Mouse (Mus musculus): ENCODE measurements around the gene Fbxo6.
"Not testable (repeated sequence)": the region's sequence is repeated elsewhere in the genome, so short reads cannot be mapped to it uniquely, and the experiment has no call there.

Gene Fbxo6

GRCm38 (mm10) chr4:148151267-148152168 lies at the start of gene Fbxo6:
Fbxo6 (minus strand) TSS chr4:148152140.
- in situ Hi-C loops (cut with MboI, MseI), result no loop called here

GRCm38 (mm10) chr4:148198721-148199120 lies 46.8 kb upstream of the Fbxo6 start:
- in situ Hi-C loops (cut with MboI, MseI), result no loop called here

- in situ Hi-C loops (cut with MboI, MseI), result no loop called here
Measured at GRCm38 (mm10) chr4:148194400-148194799, 42.5 kb upstream of the Fbxo6 start.

- in situ Hi-C loops (cut with MboI, MseI), result no loop called here
Measured at GRCm38 (mm10) chr4:148192707-148193245, 40.8 kb upstream of the Fbxo6 start.

- in situ Hi-C loops (cut with MboI, MseI), result not testable (repeated sequence)
Measured at GRCm38 (mm10) chr4:148188767-148189166, 36.8 kb upstream of the Fbxo6 start.

GRCm38 (mm10) chr4:148185819-148186218 lies 33.9 kb upstream of the Fbxo6 start:
- in situ Hi-C loops (cut with MboI, MseI), result no loop called here

GRCm38 (mm10) chr4:148184564-148184963 lies 32.6 kb upstream of the Fbxo6 start:
- in situ Hi-C loops (cut with MboI, MseI), result no loop called here

- in situ Hi-C loops (cut with MboI, MseI), result no loop called here
Measured at GRCm38 (mm10) chr4:148182363-148182762, 30.4 kb upstream of the Fbxo6 start.

- in situ Hi-C loops (cut with MboI, MseI), result no loop called here
Measured at GRCm38 (mm10) chr4:148181483-148181882, 29.5 kb upstream of the Fbxo6 start.

GRCm38 (mm10) chr4:148177716-148178115 lies 25.8 kb upstream of the Fbxo6 start:
- in situ Hi-C loops (cut with MboI, MseI), result no loop called here

- in situ Hi-C loops (cut with MboI, MseI), result not testable (repeated sequence)
Measured at GRCm38 (mm10) chr4:148176603-148177002, 24.7 kb upstream of the Fbxo6 start.

GRCm38 (mm10) chr4:148174495-148174862 lies 22.5 kb upstream of the Fbxo6 start:
- in situ Hi-C loops (cut with MboI, MseI), result loop anchor here in 1 of 2 experiments (5.0 kb wide), 1 partner anchor 213 kb away; no protein-coding TSS in a partner anchor

GRCm38 (mm10) chr4:148173811-148174494 lies 22.0 kb upstream of the Fbxo6 start:
- in situ Hi-C loops (cut with MboI, MseI), result loop anchor here in 1 of 2 experiments (5.0 kb wide), 1 partner anchor 213 kb away; no protein-coding TSS in a partner anchor

GRCm38 (mm10) chr4:148171261-148171660 lies 19.3 kb upstream of the Fbxo6 start:
- in situ Hi-C loops (cut with MboI, MseI), result loop anchor here in 1 of 2 experiments (5.0 kb wide), 1 partner anchor 216 kb away; no protein-coding TSS in a partner anchor

- in situ Hi-C loops (cut with MboI, MseI), result loop anchor here in 1 of 2 experiments (5.0 kb wide), 1 partner anchor 216 kb away; no protein-coding TSS in a partner anchor
Measured at GRCm38 (mm10) chr4:148170842-148171241, 18.9 kb upstream of the Fbxo6 start.

GRCm38 (mm10) chr4:148169586-148169985 lies 17.6 kb upstream of the Fbxo6 start:
- in situ Hi-C loops (cut with MboI, MseI), result loop anchor here (5.0 to 10.0 kb wide), 2 partner anchors 55 to 57 kb away; no protein-coding TSS in a partner anchor

- in situ Hi-C loops (cut with MboI, MseI), result loop anchor here (5.0 to 10.0 kb wide), 2 partner anchors 53 to 56 kb away; no protein-coding TSS in a partner anchor
Measured at GRCm38 (mm10) chr4:148168287-148168686, 16.3 kb upstream of the Fbxo6 start.

GRCm38 (mm10) chr4:148166986-148167385 lies 15.0 kb upstream of the Fbxo6 start:
- in situ Hi-C loops (cut with MboI, MseI), result loop anchor here (5.0 to 10.0 kb wide), 2 partner anchors 52 to 55 kb away; no protein-coding TSS in a partner anchor

GRCm38 (mm10) chr4:148166431-148166830 lies 14.5 kb upstream of the Fbxo6 start:
- in situ Hi-C loops (cut with MboI, MseI), result loop anchor here (5.0 to 10.0 kb wide), 2 partner anchors 52 to 54 kb away; no protein-coding TSS in a partner anchor

GRCm38 (mm10) chr4:148165551-148165950 lies 13.6 kb upstream of the Fbxo6 start:
- in situ Hi-C loops (cut with MboI, MseI), result loop anchor here (5.0 to 10.0 kb wide), 2 partner anchors 51 to 53 kb away; no protein-coding TSS in a partner anchor

GRCm38 (mm10) chr4:148164461-148164860 lies 12.5 kb upstream of the Fbxo6 start:
- in situ Hi-C loops (cut with MboI, MseI), result loop anchor here (5.0 to 10.0 kb wide), 3 partner anchors 50 to 438 kb away; partner anchors contain the start of genes Masp2 (in 1 of the 2) and Srm (in 1 of the 2)
